Mouse (Mus musculus) C2C12 (cell line): Measurements from ENCODE around the gene Ceacam20. TPM values are rescaled to one million over a fixed set of nuclear protein-coding genes. Genes with fewer than 3 reads are reported as not detected.
"Not testable (repeated sequence)": the region's sequence is repeated elsewhere in the genome, so short reads cannot be mapped to it uniquely, and the experiment has no call there.

Experiments
- H3K27me3 ChIP-seq: one replicate; pipeline ENCODE4 v1.6.1; 2011; ENCODE audit not compliant: control insufficient read depth, insufficient read depth, insufficient read length
- H3K36me3 ChIP-seq: one replicate; pipeline ENCODE4 v1.6.1; 2011; ENCODE audit not compliant: control insufficient read depth, insufficient read depth
- H3K4me3 ChIP-seq: one replicate; pipeline ENCODE4 v1.5.1; 2011; ENCODE audit warnings: mild to moderate bottlenecking, control low read depth; ENCODE audit not compliant: poor library complexity, insufficient read depth, severe bottlenecking
- H3K79me2 ChIP-seq: one replicate; pipeline ENCODE4 v1.6.1; 2011; ENCODE audit not compliant: control insufficient read depth, insufficient read depth
- H3K79me3 ChIP-seq: one replicate; pipeline ENCODE4 v1.6.1; 2011; ENCODE audit warnings: low read depth, control low read depth
- H3ac ChIP-seq: one replicate; pipeline ENCODE3; 2011; ENCODE audit warnings: low read depth; ENCODE audit not compliant: control insufficient read depth, insufficient read length
- CEBPB ChIP-seq: IDR thresholded peaks from one replicate; pipeline ENCODE4 v1.6.1; 2011; ENCODE audit warnings: low read depth, mild to moderate bottlenecking, control low read depth, moderate library complexity
- CTCF ChIP-seq: IDR thresholded peaks from one replicate; pipeline ENCODE4 v1.5.1; 2011; ENCODE audit not compliant: control insufficient read depth, insufficient read depth, insufficient read length
- FOSL1 ChIP-seq: IDR thresholded peaks from one replicate; pipeline ENCODE4 v1.8.0; 2011; ENCODE audit warnings: mild to moderate bottlenecking, low read length; ENCODE audit not compliant: poor library complexity, insufficient read depth, severe bottlenecking
- MAX ChIP-seq: IDR thresholded peaks from one replicate; pipeline ENCODE4 v1.6.1; 2011; ENCODE audit warnings: mild to moderate bottlenecking, control low read depth
- MYOD1 ChIP-seq: IDR thresholded peaks from one replicate; pipeline ENCODE4 v1.6.1; 2011; ENCODE audit warnings: low read depth; ENCODE audit not compliant: control insufficient read depth, insufficient read length
- MYOG ChIP-seq: IDR thresholded peaks from one replicate; pipeline ENCODE4 v1.6.1; 2011; ENCODE audit not compliant: control insufficient read depth, insufficient read length; ENCODE audit errors: extremely low read depth
- USF1 ChIP-seq: IDR thresholded peaks from one replicate; pipeline ENCODE4 v1.6.1; 2011; ENCODE audit warnings: low read depth, mild to moderate bottlenecking, control low read depth, moderate library complexity
- polyA plus RNA-seq: library from polyadenylated mRNA; unstranded; fragments of >200 nt; fragmentation: generic; extraction: Trizol; gene quantifications from one replicate; pipeline ENCODE4 v1.2.1, GENCODE M21; 2012; ENCODE audit warnings: missing spikeins

Ceacam20 gene
- polyA plus RNA-seq, 1 experiment: not detected

DNA sequence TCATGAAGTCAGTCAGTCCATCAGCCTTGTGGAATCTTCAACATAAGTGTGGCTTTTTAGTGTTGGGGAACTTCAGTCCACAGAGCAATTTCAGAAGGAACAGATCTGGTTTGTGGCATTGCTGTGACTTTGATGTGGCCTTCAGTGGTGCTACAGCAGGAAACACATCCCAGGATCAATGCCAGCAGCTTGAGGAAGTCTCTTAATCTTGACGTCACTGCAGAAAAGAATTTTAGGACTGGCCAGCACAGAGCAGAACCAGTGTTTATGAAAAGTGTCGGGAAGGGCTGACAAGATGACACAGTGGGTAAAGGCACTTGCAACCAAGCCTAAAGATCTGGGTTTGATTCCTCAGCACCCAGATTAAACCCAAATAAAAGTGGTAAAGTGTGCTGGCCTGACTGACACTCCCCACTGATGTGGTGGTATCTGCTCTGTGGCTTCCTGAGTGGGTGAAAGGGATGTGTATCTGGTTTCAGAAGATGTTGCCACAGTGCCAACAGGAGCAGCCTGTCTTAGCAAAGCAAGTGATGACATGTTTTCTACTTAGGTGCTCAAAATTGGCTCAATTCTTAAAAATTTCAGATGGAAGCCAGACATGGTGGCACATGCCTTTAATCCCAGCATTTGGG, 38.2 kb upstream of the Ceacam20 start:
- no peaks in the 10 kb centered on the region for H3K79me3 ChIP-seq
- no peak overlapping the region for H3K4me3 ChIP-seq
- no peaks in the 10 kb centered on the region for H3K36me3 ChIP-seq
- no peak for TF ChIP-seq FOSL1
- H3K79me2 ChIP-seq: peaks cover 5% of the 10 kb centered on the region
- no peaks in the 10 kb centered on the region for H3K27me3 ChIP-seq
- no peak overlapping the region for H3ac ChIP-seq

DNA sequence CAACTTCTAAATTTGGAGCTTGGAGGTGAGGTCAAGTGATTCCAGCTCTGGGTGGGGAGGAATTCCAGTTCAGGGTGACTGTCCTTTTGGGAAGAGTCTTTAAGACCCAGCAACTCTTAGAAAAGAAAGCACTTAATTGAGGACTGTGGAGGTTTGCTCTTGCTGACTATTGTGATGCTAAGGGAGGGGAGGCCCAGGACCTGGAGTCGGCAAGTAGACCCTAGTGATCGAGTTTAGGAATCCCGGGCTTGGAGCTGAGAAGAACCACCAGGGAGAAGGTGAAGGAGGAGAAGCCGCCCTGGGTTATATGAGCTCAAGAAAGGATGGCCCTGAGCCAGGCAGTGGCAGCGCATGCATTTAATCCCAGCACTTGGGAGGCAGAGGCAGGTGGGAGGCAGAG, 36.7 kb upstream of the Ceacam20 start:
- H3ac ChIP-seq: no peak overlapping the region
- no peaks in the 10 kb centered on the region for H3K27me3 ChIP-seq
- no peak overlapping the region for H3K4me3 ChIP-seq
- H3K79me3 ChIP-seq: no peaks in the 10 kb centered on the region
- TF ChIP-seq CEBPB: no peak
- TF ChIP-seq FOSL1: no peak
- no peak for TF ChIP-seq USF1
- TF ChIP-seq MAX: no peak
- no peak for TF ChIP-seq MYOG
- no peak for TF ChIP-seq CTCF
- no peaks in the 10 kb centered on the region for H3K36me3 ChIP-seq
- H3K79me2 ChIP-seq: no peaks in the 10 kb centered on the region

DNA sequence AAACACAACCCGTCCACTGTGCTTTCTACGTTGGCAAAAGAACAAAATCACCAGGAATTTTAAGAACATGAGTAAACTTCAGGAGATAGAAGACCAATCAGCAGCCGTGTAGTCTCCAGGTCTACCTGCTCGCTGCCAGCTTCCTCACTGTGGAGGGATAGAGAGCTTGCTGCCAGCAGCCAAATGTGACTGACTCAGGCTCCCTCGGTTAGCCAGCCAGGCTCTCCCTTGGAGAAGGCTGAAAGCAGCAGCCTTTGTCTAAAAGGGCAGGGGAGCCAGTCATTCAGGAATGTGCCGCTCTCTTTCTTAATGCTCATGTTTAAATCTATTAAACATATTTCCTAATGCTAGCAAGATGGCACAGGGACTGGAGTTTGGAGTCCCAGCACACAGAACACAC, 34.7 kb upstream of the Ceacam20 start:
- H3ac ChIP-seq, H3K27me3 ChIP-seq, H3K36me3 ChIP-seq, H3K4me3 ChIP-seq, H3K79me3 ChIP-seq, H3K79me2 ChIP-seq: not testable (repeated sequence)

DNA sequence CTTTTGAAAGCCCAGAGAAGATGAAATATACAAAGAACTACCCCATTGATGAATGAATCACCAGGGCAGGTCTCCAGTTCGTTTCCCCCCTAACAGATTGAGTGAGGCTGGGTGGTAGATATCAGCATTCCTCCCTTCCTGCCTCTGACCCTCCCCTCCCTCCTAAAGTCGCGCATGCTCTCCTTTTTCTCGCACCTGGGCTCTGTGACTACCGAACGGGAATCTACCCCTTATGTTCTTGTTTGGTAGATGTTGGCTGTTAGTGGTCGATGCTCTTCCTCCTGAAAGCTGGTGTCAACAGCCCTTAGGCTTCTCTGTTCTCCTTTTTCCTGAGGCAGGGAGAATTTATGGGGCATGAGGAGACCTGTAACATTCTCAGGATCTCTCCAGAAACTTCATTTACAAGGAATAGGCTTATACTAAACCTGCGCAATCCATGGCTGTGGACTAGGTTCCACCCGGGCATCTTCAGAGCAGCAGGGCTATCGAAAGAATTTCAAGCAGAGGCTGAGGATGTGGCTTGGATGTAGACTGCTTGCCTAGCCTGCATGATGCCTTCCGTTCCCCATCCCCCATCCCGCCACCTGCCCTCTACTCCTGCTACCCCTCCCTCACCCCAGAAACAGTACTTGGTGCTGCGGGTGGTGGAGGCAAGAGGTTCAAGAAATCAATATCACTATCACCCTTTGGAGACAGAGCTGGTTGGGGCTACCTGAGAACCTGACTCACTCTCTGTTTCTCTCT, 32.9 kb upstream of the Ceacam20 start:
- no peak overlapping the region for H3ac ChIP-seq
- no peaks in the 10 kb centered on the region for H3K36me3 ChIP-seq
- H3K4me3 ChIP-seq: no peak overlapping the region
- no peaks in the 10 kb centered on the region for H3K27me3 ChIP-seq
- no peak for TF ChIP-seq CEBPB
- no peak for TF ChIP-seq FOSL1
- TF ChIP-seq MYOD1: no peak
- TF ChIP-seq MAX: no peak
- no peak for TF ChIP-seq USF1
- no peak for TF ChIP-seq MYOG
- TF ChIP-seq CTCF: no peak
- H3K79me2 ChIP-seq: no peaks in the 10 kb centered on the region
- no peaks in the 10 kb centered on the region for H3K79me3 ChIP-seq

DNA sequence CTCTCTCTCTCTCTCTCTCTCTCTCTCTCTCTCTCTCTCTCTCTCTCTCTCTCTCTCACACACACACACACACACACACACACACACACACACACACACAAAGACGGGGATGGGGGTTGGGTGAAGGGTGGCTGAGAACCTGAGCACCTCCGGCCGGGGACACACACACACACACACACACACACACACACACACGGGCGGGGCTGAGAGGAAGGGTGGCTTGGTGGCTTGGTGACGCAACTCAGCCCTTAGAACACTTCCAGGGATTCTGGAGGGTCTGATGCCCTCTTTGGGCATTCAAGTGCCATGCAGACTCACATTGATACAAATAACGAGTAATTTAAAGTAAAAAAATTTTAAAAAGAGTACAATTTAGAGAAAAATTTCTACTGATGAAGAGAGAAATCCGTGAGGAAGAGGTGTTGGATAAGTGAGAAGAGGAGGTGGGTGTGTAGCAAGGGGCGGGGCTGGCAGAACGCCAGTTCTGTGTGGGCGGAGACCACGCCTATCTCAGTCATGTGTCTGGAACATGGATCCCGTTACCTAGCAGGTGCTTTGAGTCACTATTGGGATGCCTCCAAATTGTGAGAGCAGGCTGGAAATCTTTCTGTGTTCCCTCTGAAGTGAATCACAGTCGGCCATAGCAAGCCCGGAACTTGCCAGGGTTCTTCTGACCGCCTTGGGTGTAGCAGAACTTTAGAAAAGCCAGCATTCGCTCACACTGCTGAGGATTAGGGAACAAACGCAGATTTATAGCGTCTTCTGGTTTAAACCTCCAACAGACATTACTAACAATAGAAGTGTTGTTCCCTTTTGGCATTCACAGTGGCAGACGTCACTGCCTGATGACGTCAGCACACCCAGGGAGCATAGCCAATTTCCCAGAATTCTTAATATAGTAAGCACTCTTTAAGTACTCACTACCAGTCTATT, 32.1 kb upstream of the Ceacam20 start:
- TF ChIP-seq USF1: peak; percentile 48
- TF ChIP-seq MYOG: no peak
- peak; percentile 77 for TF ChIP-seq MYOD1
- Histone ChIP-seq H3K79me2 (no peaks in the 10 kb centered on the region), H3K36me3 (no peaks in the 10 kb centered on the region), H3K4me3 (no peak overlapping the region), H3K27me3 (no peaks in the 10 kb centered on the region), H3ac (no peak overlapping the region), H3K79me3 (no peaks in the 10 kb centered on the region)

DNA sequence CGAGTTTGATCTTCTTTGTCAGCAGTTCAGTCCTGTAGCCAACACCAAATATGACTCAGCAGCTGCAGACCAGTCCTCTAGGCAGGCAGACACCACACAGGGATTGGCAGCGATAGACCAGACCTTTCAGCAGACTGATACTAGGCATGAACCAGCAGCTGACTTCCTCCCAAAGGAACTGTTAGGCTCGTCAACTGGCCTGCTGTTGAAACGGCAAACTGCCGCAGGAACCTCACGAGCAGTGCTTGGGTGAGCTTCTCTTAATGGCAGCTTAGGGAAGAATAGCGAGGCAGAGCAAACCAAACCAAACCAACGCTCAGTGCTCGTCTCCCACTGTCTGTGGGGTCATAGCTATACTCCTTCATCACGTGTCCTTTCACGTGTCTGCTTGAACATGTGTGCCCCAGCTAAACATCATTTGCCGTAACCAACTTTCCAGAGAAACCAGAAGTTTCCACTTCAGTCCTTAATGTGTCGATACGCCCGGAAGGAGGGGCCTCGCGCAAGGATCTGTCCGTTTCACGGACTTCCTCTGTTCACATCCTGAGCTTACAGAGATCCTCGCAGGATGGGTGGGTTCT, 30.0 kb upstream of the Ceacam20 start:
- H3K36me3 ChIP-seq: no peaks in the 10 kb centered on the region
- H3K79me3 ChIP-seq: no peaks in the 10 kb centered on the region
- H3K79me2 ChIP-seq: no peaks in the 10 kb centered on the region
- H3K4me3 ChIP-seq: no peak overlapping the region
- no peak overlapping the region for H3ac ChIP-seq
- TF ChIP-seq MAX (no peak), MYOD1 (no peak), CTCF (no peak), USF1 (no peak), MYOG (no peak), FOSL1 (no peak), CEBPB (no peak)
- no peaks in the 10 kb centered on the region for H3K27me3 ChIP-seq
